Mouse (Mus musculus) myocyte (in vitro differentiated cells): Measurements from ENCODE around the gene Clps.

Source experiments
- CEBPB ChIP-seq: IDR thresholded peaks from 2 replicates; pipeline ENCODE4 v1.6.1; 2011; ENCODE audit warnings: mild to moderate bottlenecking, moderate library complexity; ENCODE audit not compliant: poor library complexity, insufficient read depth, severe bottlenecking
- MYOG ChIP-seq, 3 experiments: IDR thresholded peaks; one replicate each; pipeline ENCODE4 v1.6.1; 2011; ENCODE audit warnings: control low read depth in 2 of 3, low read depth in 2 of 3, mild to moderate bottlenecking in 2 of 3; ENCODE audit not compliant: insufficient read length in 2 of 3, control insufficient read depth in 1 of 3, insufficient read depth in 1 of 3
- POLR2A ChIP-seq: IDR thresholded peaks from one replicate; pipeline ENCODE4 v1.6.1; 2011; ENCODE audit warnings: low read depth, mild to moderate bottlenecking, control low read depth, moderate library complexity; ENCODE audit not compliant: insufficient read length
- POLR2AphosphoS2 ChIP-seq: IDR thresholded peaks from one replicate; pipeline ENCODE4 v1.6.1; 2011; ENCODE audit warnings: low read depth, control low read depth; ENCODE audit not compliant: insufficient read length
- TCF12 ChIP-seq: IDR thresholded peaks from one replicate; pipeline ENCODE4 v1.6.1; 2011; ENCODE audit warnings: mild to moderate bottlenecking, control low read depth; ENCODE audit not compliant: poor library complexity, insufficient read depth, severe bottlenecking
- USF1 ChIP-seq: IDR thresholded peaks from one replicate; pipeline ENCODE4 v1.6.1; 2011; ENCODE audit warnings: low read depth, mild to moderate bottlenecking, control low read depth, moderate library complexity

GRCm38 (mm10) chr17:28590596-28590995, 30.0 kb upstream of the Clps start:
- TF ChIP-seq USF1 (no peak), POLR2A (no peak), MYOG (IDR thresholded peaks at IDR 0.05; ENCODE audit: control insufficient read depth in 1 of 3, insufficient read depth in 1 of 3, insufficient read length in 2 of 3, low read depth in 2 of 3) (no peak), POLR2AphosphoS2 (no peak), CEBPB (no peak), TCF12 (no peak)
